Mouse (Mus musculus): ENCODE measurements around the gene Dnah14. TPM values are rescaled to one million over a fixed set of nuclear protein-coding genes. Genes with fewer than 3 reads are reported as not detected.
A peak's percentile ranks its signal among the peaks of the same experiment; 100 is the strongest.

Gene Dnah14
- polyA plus RNA-seq, 1 experiment from 2014 or later, result 0.93 TPM

GRCm38 (mm10) chr1:181850441-181850840 is 274.1 kb downstream of the Dnah14 start:
- H3K9ac ChIP-seq (replicated peaks; ENCODE audit: low read length), result no peak overlapping the region
- no peaks in the 10 kb centered on the region for H3K36me3 ChIP-seq (ENCODE audit: control insufficient read depth, insufficient read depth, low read length)
- no peak overlapping the region for H3K27ac ChIP-seq (replicated peaks; ENCODE audit: low read depth, low read length)
- no peak overlapping the region for H3K4me3 ChIP-seq (replicated peaks; ENCODE audit: low read depth, low read length)
- WGBS, result 85% methylated on average over 4 of the region's 4 CpGs
- H3K27me3 ChIP-seq (ENCODE audit: control insufficient read depth, insufficient read depth, low read length), result no peaks in the 10 kb centered on the region
- no peaks in the 10 kb centered on the region for H3K4me1 ChIP-seq (ENCODE audit: control insufficient read depth, insufficient read depth, low read length)
- no peaks in the 10 kb centered on the region for H3K9me3 ChIP-seq (ENCODE audit: control insufficient read depth, low read length)
- ATAC-seq (ENCODE audit: low FRiP score, low TSS enrichment), result no peak
- no peak overlapping the region for H3K4me2 ChIP-seq (ENCODE audit: low read length)
- no peak for DNase-seq

- WGBS, result 89% methylated on average over 12 of the region's 12 CpGs
- no peaks in the 10 kb centered on the region for H3K9me3 ChIP-seq (ENCODE audit: control insufficient read depth, low read length)
- no peak overlapping the region for H3K4me2 ChIP-seq (ENCODE audit: low read length)
- ATAC-seq (ENCODE audit: low FRiP score, low TSS enrichment), result no peak
- H3K4me1 ChIP-seq (ENCODE audit: control insufficient read depth, insufficient read depth, low read length), result no peaks in the 10 kb centered on the region
- H3K9ac ChIP-seq (replicated peaks; ENCODE audit: low read length), result no peak overlapping the region
- no peaks in the 10 kb centered on the region for H3K36me3 ChIP-seq (ENCODE audit: control insufficient read depth, insufficient read depth, low read length)
- H3K27me3 ChIP-seq (ENCODE audit: control insufficient read depth, insufficient read depth, low read length), result no peaks in the 10 kb centered on the region
- no peak overlapping the region for H3K4me3 ChIP-seq (replicated peaks; ENCODE audit: low read depth, low read length)
- no peak overlapping the region for H3K27ac ChIP-seq (replicated peaks; ENCODE audit: low read depth, low read length)
- DNase-seq, result no peak
Observed at GRCm38 (mm10) chr1:181851521-181852310, 275.4 kb downstream of the Dnah14 start.

GRCm38 (mm10) chr1:181852466-181852865 is 276.1 kb downstream of the Dnah14 start:
- 54% methylated on average over 13 of the region's 13 CpGs for WGBS
- DNase-seq (no peak), ATAC-seq (ENCODE audit: low FRiP score, low TSS enrichment) (no peak)
- H3K36me3 ChIP-seq (ENCODE audit: control insufficient read depth, insufficient read depth, low read length), result no peaks in the 10 kb centered on the region
- H3K9ac ChIP-seq (replicated peaks; ENCODE audit: low read length), result no peak overlapping the region
- no peak overlapping the region for H3K4me3 ChIP-seq (replicated peaks; ENCODE audit: low read depth, low read length)
- H3K4me2 ChIP-seq (ENCODE audit: low read length), result no peak overlapping the region
- H3K27me3 ChIP-seq (ENCODE audit: control insufficient read depth, insufficient read depth, low read length), result no peaks in the 10 kb centered on the region
- no peaks in the 10 kb centered on the region for H3K9me3 ChIP-seq (ENCODE audit: control insufficient read depth, low read length)
- H3K4me1 ChIP-seq (ENCODE audit: control insufficient read depth, insufficient read depth, low read length), result no peaks in the 10 kb centered on the region
- H3K27ac ChIP-seq (replicated peaks; ENCODE audit: low read depth, low read length), result no peak overlapping the region

GRCm38 (mm10) chr1:181853081-181853736 is 276.9 kb downstream of the Dnah14 start:
- DNase-seq, result no peak
- Histone ChIP-seq H3K4me1 (ENCODE audit: control insufficient read depth, insufficient read depth, low read length) (no peaks in the 10 kb centered on the region), H3K27ac (replicated peaks; ENCODE audit: low read depth, low read length) (no peak overlapping the region), H3K9me3 (ENCODE audit: control insufficient read depth, low read length) (no peaks in the 10 kb centered on the region), H3K4me2 (ENCODE audit: low read length) (peak overlapping the region; percentile 28), H3K27me3 (ENCODE audit: control insufficient read depth, insufficient read depth, low read length) (no peaks in the 10 kb centered on the region), H3K9ac (replicated peaks; ENCODE audit: low read length) (no peak overlapping the region), H3K4me3 (replicated peaks; ENCODE audit: low read depth, low read length) (no peak overlapping the region), H3K36me3 (ENCODE audit: control insufficient read depth, insufficient read depth, low read length) (no peaks in the 10 kb centered on the region)
- ATAC-seq (ENCODE audit: low FRiP score, low TSS enrichment), result no peak
- WGBS, result 13% methylated on average over 21 of the region's 21 CpGs

GRCm38 (mm10) chr1:181854829-181855228 is 278.5 kb downstream of the Dnah14 start:
- H3K4me1 ChIP-seq (ENCODE audit: control insufficient read depth, insufficient read depth, low read length), result no peaks in the 10 kb centered on the region
- ATAC-seq (ENCODE audit: low FRiP score, low TSS enrichment) (no peak), DNase-seq (no peak)
- H3K9ac ChIP-seq (replicated peaks; ENCODE audit: low read length), result no peak overlapping the region
- H3K36me3 ChIP-seq (ENCODE audit: control insufficient read depth, insufficient read depth, low read length), result no peaks in the 10 kb centered on the region
- 96% methylated on average over 2 of the region's 2 CpGs for WGBS
- no peak overlapping the region for H3K4me3 ChIP-seq (replicated peaks; ENCODE audit: low read depth, low read length)
- H3K27ac ChIP-seq (replicated peaks; ENCODE audit: low read depth, low read length), result no peak overlapping the region
- no peaks in the 10 kb centered on the region for H3K27me3 ChIP-seq (ENCODE audit: control insufficient read depth, insufficient read depth, low read length)
- H3K4me2 ChIP-seq (ENCODE audit: low read length), result no peak overlapping the region
- no peaks in the 10 kb centered on the region for H3K9me3 ChIP-seq (ENCODE audit: control insufficient read depth, low read length)

- DNase-seq, result no peak
- Histone ChIP-seq H3K36me3 (ENCODE audit: control insufficient read depth, insufficient read depth, low read length) (no peaks in the 10 kb centered on the region), H3K27ac (replicated peaks; ENCODE audit: low read depth, low read length) (no peak overlapping the region), H3K9ac (replicated peaks; ENCODE audit: low read length) (no peak overlapping the region), H3K4me3 (replicated peaks; ENCODE audit: low read depth, low read length) (no peak overlapping the region), H3K27me3 (ENCODE audit: control insufficient read depth, insufficient read depth, low read length) (no peaks in the 10 kb centered on the region), H3K4me1 (ENCODE audit: control insufficient read depth, insufficient read depth, low read length) (no peaks in the 10 kb centered on the region), H3K4me2 (ENCODE audit: low read length) (no peak overlapping the region), H3K9me3 (ENCODE audit: control insufficient read depth, low read length) (no peaks in the 10 kb centered on the region)
- ATAC-seq (ENCODE audit: low FRiP score, low TSS enrichment), result no peak
- WGBS, result 86% methylated on average over 2 of the region's 2 CpGs
Observed at GRCm38 (mm10) chr1:181856329-181856728, 280.0 kb downstream of the Dnah14 start.

- Histone ChIP-seq H3K4me2 (ENCODE audit: low read length) (no peak overlapping the region), H3K27ac (replicated peaks; ENCODE audit: low read depth, low read length) (no peak overlapping the region), H3K36me3 (ENCODE audit: control insufficient read depth, insufficient read depth, low read length) (no peaks in the 10 kb centered on the region), H3K27me3 (ENCODE audit: control insufficient read depth, insufficient read depth, low read length) (no peaks in the 10 kb centered on the region), H3K9me3 (ENCODE audit: control insufficient read depth, low read length) (no peaks in the 10 kb centered on the region), H3K4me3 (replicated peaks; ENCODE audit: low read depth, low read length) (no peak overlapping the region), H3K4me1 (ENCODE audit: control insufficient read depth, insufficient read depth, low read length) (no peaks in the 10 kb centered on the region), H3K9ac (replicated peaks; ENCODE audit: low read length) (no peak overlapping the region)
- ATAC-seq (ENCODE audit: low FRiP score, low TSS enrichment) (no peak), DNase-seq (peak; percentile 21)
- 55% methylated on average over 5 of the region's 5 CpGs for WGBS
Observed at GRCm38 (mm10) chr1:181860659-181861058, 284.3 kb downstream of the Dnah14 start.

GRCm38 (mm10) chr1:181861181-181861902 is 285.0 kb downstream of the Dnah14 start:
- H3K4me2 ChIP-seq (ENCODE audit: low read length), result no peak overlapping the region
- no peaks in the 10 kb centered on the region for H3K36me3 ChIP-seq (ENCODE audit: control insufficient read depth, insufficient read depth, low read length)
- H3K4me1 ChIP-seq (ENCODE audit: control insufficient read depth, insufficient read depth, low read length), result no peaks in the 10 kb centered on the region
- WGBS, result 76% methylated on average over 2 of the region's 2 CpGs
- no peaks in the 10 kb centered on the region for H3K27me3 ChIP-seq (ENCODE audit: control insufficient read depth, insufficient read depth, low read length)
- H3K27ac ChIP-seq (replicated peaks; ENCODE audit: low read depth, low read length), result no peak overlapping the region
- ATAC-seq (ENCODE audit: low FRiP score, low TSS enrichment) (no peak), DNase-seq (no peak)
- no peak overlapping the region for H3K4me3 ChIP-seq (replicated peaks; ENCODE audit: low read depth, low read length)
- H3K9me3 ChIP-seq (ENCODE audit: control insufficient read depth, low read length), result no peaks in the 10 kb centered on the region
- no peak overlapping the region for H3K9ac ChIP-seq (replicated peaks; ENCODE audit: low read length)
